Mouse (Mus musculus) embryonic fibroblast, embryonic 13.5 days (primary cell): Measurements from ENCODE around the gene Wdfy3. TPM values are rescaled to one million over a fixed set of nuclear protein-coding genes. Genes with fewer than 3 reads are reported as not detected.

Experiments used
- H3K27ac ChIP-seq: 2 replicates; pipeline ENCODE4 v1.5.1; 2012; ENCODE audit warnings: low read length, control low read depth, inconsistent platforms; ENCODE audit not compliant: insufficient read depth
- H3K4me1 ChIP-seq: 2 replicates; pipeline ENCODE4 v1.6.1; 2011; ENCODE audit warnings: low read length; ENCODE audit not compliant: control insufficient read depth, insufficient read depth
- H3K4me3 ChIP-seq: 2 replicates; pipeline ENCODE4 v1.5.1; 2011; ENCODE audit warnings: mild to moderate bottlenecking, control low read depth, low read length; ENCODE audit not compliant: insufficient read depth
- CTCF ChIP-seq: IDR thresholded peaks from 2 replicates; pipeline ENCODE4 v1.5.1; 2011; ENCODE audit warnings: mild to moderate bottlenecking, control low read depth, low read length, moderate library complexity, borderline replicate concordance; ENCODE audit not compliant: insufficient read depth
- POLR2A ChIP-seq: IDR thresholded peaks from 2 replicates; pipeline ENCODE4 v1.6.1; 2011; ENCODE audit warnings: low read depth, mild to moderate bottlenecking, control low read depth, low read length, moderate library complexity
- polyA plus RNA-seq: library from polyadenylated mRNA; stranded (reverse); fragments of >200 nt; gene quantifications from 2 replicates; pipeline ENCODE4 v1.2.4, GENCODE M21; 2011; ENCODE audit warnings: low read depth; ENCODE audit not compliant: missing spikeins, insufficient read length

Gene Wdfy3
- polyA plus RNA-seq, 1 experiment: 38.5 TPM

DNA sequence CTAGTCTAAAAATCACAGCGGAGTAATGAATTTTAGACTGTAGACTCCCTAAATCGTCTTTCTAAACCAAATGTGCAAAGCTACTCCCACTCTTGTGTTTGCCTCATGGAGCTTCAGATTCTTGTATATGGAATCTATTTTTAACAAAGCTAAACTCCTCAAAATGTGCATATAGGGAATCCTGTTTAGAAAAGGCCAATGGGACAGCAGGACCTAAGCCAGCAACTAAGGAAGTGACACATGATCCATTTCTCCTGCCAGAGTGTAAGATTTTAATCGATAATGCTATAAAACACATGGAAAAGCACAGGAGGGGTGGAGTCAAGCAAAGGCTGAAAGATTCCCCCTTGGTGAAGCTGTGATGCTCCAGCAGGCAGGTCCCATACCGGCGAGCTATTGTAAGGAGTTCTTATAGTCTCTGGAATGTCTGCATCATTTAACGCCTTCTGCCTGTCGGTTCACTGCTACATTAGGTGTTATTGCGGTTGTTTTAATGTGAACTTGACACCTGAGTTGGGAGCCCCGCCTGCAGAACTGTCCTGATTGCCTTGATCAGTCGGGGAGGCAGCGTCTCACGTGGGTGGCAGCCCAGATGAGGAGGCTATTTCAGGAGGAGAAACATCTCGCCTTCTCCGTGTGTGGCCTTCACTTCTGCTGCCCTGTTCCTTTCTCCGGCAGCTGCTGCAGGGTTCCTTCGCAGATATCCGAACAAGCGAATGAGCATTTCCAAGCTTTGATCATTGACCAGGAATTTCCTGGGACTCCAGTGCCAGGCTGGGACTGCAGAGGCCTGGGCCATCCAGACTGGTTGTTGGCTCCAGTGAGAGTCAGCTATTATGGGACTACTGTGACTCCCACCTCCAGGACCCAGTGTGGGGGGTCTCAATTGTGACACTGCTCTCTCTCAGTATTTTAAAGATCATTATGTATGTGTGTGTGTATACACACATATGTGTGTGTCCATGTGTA, 15.3 kb upstream of the Wdfy3 start:
- TF ChIP-seq CTCF: no peak
- no peak for TF ChIP-seq POLR2A
- peaks cover 4% of the 10 kb centered on the region; the same call in 1 of the 2 replicates for H3K4me1 ChIP-seq

DNA sequence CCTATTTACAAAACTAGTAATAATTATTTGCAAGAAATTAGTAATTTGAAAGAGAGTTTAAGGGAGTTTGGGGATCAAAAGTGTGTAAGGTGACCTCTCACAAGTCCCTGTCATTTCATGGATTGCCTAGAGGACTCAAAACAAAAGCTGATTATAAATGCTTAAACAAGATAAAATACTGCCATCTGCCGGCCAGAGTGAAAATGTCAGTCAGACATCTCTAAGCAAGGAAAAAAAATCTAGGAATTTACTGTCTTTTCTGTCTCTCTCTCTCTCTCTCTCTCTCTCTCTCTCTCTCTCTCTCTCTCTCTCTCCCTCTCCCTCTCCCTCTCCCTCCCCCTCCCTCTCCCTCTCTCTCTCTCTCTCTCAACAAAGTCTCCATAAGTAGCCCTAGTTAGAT, 4.4 kb upstream of the Wdfy3 start:
- Histone ChIP-seq H3K4me3 (no peak overlapping the region), H3K27ac (no peak overlapping the region), H3K4me1 (no peaks in the 10 kb centered on the region)
- TF ChIP-seq CTCF (no peak), POLR2A (no peak)

More for the DNA sequence above, 15.3 kb upstream of the Wdfy3 start:
- Histone ChIP-seq H3K4me3 (no peak overlapping the region), H3K27ac (no peak overlapping the region)

DNA sequence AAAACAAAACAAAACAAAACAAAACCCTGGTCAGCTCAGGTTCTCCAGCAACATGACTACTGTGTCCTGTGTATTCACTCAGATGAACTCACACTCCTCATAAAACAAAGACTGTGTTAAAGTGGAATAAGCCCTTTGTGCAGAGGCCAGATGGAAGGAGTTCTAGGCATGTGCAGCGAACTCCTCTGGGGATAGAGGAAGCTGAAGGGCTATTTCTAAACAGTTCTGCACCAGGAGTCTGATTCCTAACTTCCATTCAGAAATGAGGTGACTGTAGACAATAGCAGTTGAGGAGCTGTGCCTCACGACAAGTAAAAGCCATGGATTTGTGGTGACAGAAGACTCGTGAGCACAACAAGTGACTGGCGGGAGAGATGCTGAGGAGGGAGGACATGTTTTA, 2.3 kb upstream of the Wdfy3 start:
- TF ChIP-seq POLR2A (no peak), CTCF (no peak)
- Histone ChIP-seq H3K27ac (no peak overlapping the region), H3K4me1 (no peaks in the 10 kb centered on the region), H3K4me3 (no peak overlapping the region)

DNA sequence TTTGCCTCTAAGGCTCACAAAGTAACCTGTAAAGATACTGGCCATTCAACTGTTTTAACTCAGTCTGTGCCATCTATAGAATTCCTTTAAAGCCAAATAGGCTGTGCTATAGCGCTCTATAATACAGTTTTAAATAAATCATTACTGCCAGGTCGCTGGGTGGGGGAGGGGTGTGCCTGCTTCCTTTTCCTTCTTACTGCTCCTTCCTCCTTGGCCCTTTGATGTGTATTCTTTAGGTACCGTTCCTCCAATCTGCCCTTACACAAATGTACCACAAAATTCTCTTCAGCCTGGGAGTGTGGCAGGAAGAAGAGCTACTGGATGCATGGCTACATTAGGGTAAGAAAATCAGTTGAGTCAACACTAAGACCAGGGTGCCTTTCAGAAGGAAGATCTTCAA, 1.5 kb upstream of the Wdfy3 start:
- TF ChIP-seq CTCF: no peak
- TF ChIP-seq POLR2A: no peak
- no peak overlapping the region for H3K27ac ChIP-seq
- H3K4me1 ChIP-seq: no peaks in the 10 kb centered on the region
- H3K4me3 ChIP-seq: no peak overlapping the region

DNA sequence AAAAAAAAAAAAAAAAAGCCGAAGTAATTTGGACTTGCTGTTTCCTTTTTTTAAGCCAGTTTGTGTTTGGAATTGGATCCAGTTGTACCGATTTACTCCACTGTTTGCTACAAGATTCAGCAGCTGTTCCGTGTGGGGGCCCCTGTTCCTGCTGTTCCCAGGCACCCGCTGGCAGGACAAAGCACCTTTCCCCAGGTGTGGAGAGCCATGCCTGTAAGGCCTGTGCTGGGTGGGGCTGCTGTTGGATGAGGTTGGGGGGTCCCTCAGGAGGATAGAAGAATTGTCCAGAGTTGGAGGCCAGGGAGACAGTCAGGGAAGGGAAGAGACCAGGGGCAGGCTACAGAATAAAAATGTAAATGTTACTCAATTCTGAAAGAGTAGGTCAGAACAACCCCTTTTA, 1.1 kb upstream of the Wdfy3 start:
- TF ChIP-seq CTCF: no peak
- no peak for TF ChIP-seq POLR2A
- no peak overlapping the region for H3K27ac ChIP-seq
- H3K4me1 ChIP-seq: no peaks in the 10 kb centered on the region
- H3K4me3 ChIP-seq: no peak overlapping the region

DNA sequence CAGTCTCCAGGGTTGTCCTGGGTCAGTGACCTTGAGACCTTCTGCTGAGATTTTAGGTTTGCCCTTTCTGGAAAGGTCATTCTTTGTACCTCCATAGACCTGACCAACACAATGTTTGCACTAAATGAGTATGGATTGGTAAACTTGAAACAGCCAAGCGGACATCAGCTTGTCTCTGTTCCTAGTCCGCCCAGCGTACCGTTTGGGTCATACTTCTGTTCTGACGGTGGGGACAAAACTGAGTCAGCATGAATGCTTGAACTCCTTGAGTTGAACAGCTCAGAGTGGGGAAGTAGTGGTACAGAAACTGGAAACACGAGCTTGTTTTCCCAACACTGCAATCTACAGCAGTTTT, 670 bp upstream of the Wdfy3 start:
- Histone ChIP-seq H3K4me3 (peak overlapping the region; percentile 59), H3K4me1 (no peaks in the 10 kb centered on the region), H3K27ac (0 out of 2 replicates have a peak overlapping the region, but pooled peaks have one; percentile 16)
- no peak for TF ChIP-seq CTCF
- TF ChIP-seq POLR2A: no peak

DNA sequence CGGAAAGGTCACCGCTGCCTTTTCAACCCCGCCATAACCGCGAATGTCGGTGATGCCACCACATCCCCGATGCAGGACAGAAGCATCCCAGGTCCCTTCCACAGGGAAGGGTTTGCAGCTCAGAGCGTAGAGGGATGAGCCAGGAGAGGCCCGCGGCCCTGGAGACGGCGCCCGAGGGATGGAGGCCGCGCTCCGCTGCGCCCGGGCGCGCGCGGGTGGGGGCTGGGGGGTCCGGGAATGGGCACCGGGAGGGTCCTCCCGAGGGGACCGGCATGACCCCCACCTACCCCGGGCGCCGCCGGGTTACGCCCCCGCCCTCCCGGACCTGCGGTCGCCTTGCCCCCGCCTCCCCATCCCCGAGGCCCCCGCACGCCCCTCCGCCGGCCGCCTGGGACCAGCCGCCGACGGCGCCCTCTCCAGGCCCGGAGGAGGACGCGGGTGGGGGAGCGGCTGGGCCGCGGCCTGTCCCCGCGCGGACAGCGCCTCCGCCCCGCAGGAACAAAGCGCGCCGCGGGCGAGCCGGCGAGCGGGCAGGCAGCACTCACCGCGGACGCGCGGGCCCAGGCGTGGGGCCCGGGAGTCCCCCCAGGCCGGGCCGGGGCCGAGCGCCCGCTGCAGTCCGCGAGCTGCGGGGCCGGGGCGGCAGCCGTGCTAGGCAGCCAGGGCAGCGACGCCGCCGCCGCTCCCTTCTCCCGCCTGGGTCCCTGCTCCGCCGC, 512 bp downstream of the Wdfy3 start:
- Histone ChIP-seq H3K4me3 (peak overlapping the region; percentile 59), H3K4me1 (no peaks in the 10 kb centered on the region), H3K27ac (peak overlapping the region; percentile 81)
- TF ChIP-seq POLR2A: no peak; the same call in 1 of the 2 replicates
- TF ChIP-seq CTCF: no peak

DNA sequence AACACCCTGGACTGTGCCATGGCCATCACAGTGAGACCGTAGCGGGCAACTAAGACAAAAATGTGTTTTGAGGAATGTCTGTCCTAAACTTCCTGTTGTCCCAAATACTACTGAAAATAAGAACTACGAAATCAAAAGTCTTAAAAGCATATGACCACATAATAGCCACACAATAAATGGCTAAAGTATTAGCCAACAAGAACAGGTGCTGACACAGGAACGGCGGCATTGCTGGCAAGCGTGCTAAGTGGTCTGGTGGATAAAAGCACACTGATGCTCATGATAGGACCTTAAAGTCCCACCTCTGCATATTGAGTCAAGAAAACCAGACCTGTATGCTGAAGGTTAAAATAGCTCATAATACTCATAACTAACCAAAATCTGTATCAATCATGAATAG, 3.3 kb downstream of the Wdfy3 start:
- H3K27ac ChIP-seq: no peak overlapping the region
- no peak overlapping the region for H3K4me3 ChIP-seq
- peaks cover 2% of the 10 kb centered on the region; the same call in 1 of the 2 replicates for H3K4me1 ChIP-seq
- TF ChIP-seq POLR2A: no peak
- no peak for TF ChIP-seq CTCF

DNA sequence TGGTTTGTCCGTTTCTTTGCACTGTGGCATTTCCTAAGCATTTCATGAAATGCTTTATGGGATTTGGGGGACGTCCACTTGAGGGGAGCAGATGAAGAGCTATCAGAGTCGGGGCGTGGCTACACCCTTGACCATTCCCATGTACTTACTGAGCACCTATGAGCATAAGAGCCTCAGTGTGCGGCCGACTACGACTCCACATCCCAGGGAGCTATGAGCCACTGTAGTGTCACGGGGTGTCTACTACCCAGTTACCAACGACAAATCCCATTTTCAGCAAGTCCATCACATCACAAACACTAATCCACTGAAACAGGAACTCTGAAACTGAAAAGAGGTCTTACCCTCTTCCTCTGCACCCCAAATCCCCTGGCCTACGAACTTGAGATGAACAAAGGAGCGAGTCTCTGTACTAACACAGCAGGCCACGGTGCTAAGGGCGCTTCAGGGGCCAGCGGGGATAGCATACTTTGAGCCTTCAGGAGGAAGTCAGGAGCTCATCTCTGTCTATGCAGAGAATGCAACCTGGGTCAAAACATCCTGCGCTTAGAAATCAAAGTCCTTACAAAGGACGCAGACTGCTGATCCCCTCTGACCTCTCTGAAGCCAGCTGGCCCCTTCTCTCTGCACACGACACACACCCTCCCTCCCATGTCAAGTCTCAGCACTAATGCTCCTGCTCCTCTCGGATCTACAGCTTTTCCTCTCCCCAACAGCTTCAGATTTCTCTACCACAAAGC, 6.5 kb downstream of the Wdfy3 start:
- no peak overlapping the region for H3K27ac ChIP-seq
- H3K4me1 ChIP-seq: peaks cover 2% of the 10 kb centered on the region; the same call in 1 of the 2 replicates
- TF ChIP-seq POLR2A: no peak
- no peak for TF ChIP-seq CTCF
- no peak overlapping the region for H3K4me3 ChIP-seq
